Mouse (Mus musculus): ENCODE data around the gene 4430402I18Rik.

Gene 4430402I18Rik

GRCm38 (mm10) chr19:28902111-28902510, 65.5 kb downstream of the 4430402I18Rik start:
- DNase-seq (ENCODE audit: low spot score in 2 of 2): no peak

- DNase-seq (ENCODE audit: low spot score in 2 of 2): no peak
Observed at GRCm38 (mm10) chr19:28900771-28901170, 66.8 kb downstream of the 4430402I18Rik start.

GRCm38 (mm10) chr19:28897497-28897896, 70.1 kb downstream of the 4430402I18Rik start:
- DNase-seq (ENCODE audit: low spot score in 2 of 2): no peak

- no peak for DNase-seq (ENCODE audit: low spot score in 2 of 2)
Observed at GRCm38 (mm10) chr19:28896639-28897038, 71.0 kb downstream of the 4430402I18Rik start.

- DNase-seq (ENCODE audit: low spot score in 2 of 2): no peak
Observed at GRCm38 (mm10) chr19:28891864-28892263, 75.7 kb downstream of the 4430402I18Rik start.

GRCm38 (mm10) chr19:28891238-28891637, 76.4 kb downstream of the 4430402I18Rik start:
- DNase-seq (ENCODE audit: low spot score in 2 of 2): no peak

- DNase-seq (ENCODE audit: low spot score in 2 of 2): no peak
Observed at GRCm38 (mm10) chr19:28889251-28889650, 78.3 kb downstream of the 4430402I18Rik start.

- no peak for DNase-seq (ENCODE audit: low spot score in 2 of 2)
Observed at GRCm38 (mm10) chr19:28888496-28888895, 79.1 kb downstream of the 4430402I18Rik start.

- DNase-seq (ENCODE audit: low spot score in 2 of 2): no peak
Observed at GRCm38 (mm10) chr19:28883126-28883525, 84.5 kb downstream of the 4430402I18Rik start.

GRCm38 (mm10) chr19:28879476-28879875, 88.1 kb downstream of the 4430402I18Rik start:
- DNase-seq (ENCODE audit: low spot score in 2 of 2): no peak

- DNase-seq (ENCODE audit: low spot score in 2 of 2): no peak
Observed at GRCm38 (mm10) chr19:28870351-28870750, 97.2 kb downstream of the 4430402I18Rik start.

- DNase-seq (ENCODE audit: low spot score in 2 of 2): no peak
Observed at GRCm38 (mm10) chr19:28869251-28869855, 98.2 kb downstream of the 4430402I18Rik start.

GRCm38 (mm10) chr19:28865501-28865900, 102.1 kb downstream of the 4430402I18Rik start:
- no peak for DNase-seq (ENCODE audit: low spot score in 2 of 2)

- no peak for DNase-seq (ENCODE audit: low spot score in 2 of 2)
Observed at GRCm38 (mm10) chr19:28864981-28865380, 102.6 kb downstream of the 4430402I18Rik start.

GRCm38 (mm10) chr19:28863626-28864025, 104.0 kb downstream of the 4430402I18Rik start:
- no peak for DNase-seq (ENCODE audit: low spot score in 2 of 2)

- DNase-seq (ENCODE audit: low spot score in 2 of 2): no peak
Observed at GRCm38 (mm10) chr19:28860246-28860645, 107.4 kb downstream of the 4430402I18Rik start.

GRCm38 (mm10) chr19:28854831-28855230, 112.8 kb downstream of the 4430402I18Rik start:
- no peak for DNase-seq (ENCODE audit: low spot score in 2 of 2)

- DNase-seq (ENCODE audit: low spot score in 2 of 2): no peak
Observed at GRCm38 (mm10) chr19:28852001-28852400, 115.6 kb downstream of the 4430402I18Rik start.

- no peak for DNase-seq (ENCODE audit: low spot score in 2 of 2)
Observed at GRCm38 (mm10) chr19:28850510-28850909, 117.1 kb downstream of the 4430402I18Rik start.

- DNase-seq (ENCODE audit: low spot score in 2 of 2): no peak
Observed at GRCm38 (mm10) chr19:28844946-28845710, 122.5 kb downstream of the 4430402I18Rik start.
